Mouse (Mus musculus): Measurements from ENCODE around the gene Syne2. TPM values are rescaled to one million over a fixed set of nuclear protein-coding genes. Genes with fewer than 3 reads are reported as not detected.

Syne2 gene
- total RNA-seq, 1 experiment from 2014 or later, result 22.0 TPM

DNA sequence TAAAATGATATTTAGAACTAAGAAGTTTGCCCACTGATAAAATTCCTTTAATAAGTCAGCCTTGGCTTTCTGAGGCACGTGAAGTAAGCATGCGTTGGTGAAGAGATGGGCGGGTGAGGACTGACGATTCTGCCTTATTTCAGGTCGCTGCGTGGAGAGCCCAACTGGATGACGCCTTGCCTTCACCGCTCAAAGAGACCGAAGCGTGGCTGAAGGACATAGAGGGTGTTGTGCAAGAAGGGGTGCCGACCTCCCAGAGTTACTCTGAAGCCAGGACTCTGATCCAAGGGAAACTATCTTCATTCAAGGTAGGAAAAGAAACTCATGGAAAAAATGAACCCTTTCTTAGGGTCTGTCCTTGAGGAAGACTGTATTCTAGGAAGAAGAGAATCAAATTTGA, 86.1 kb downstream of the Syne2 start:
- ATAC-seq (replicated peaks; ENCODE audit: insufficient number of reproducible peaks, low FRiP score, low TSS enrichment, poor library complexity, severe bottlenecking), result no peak

GRCm38 (mm10) chr12:75905304-75905703, 87.4 kb downstream of the Syne2 start:
- no peak for ATAC-seq (replicated peaks; ENCODE audit: insufficient number of reproducible peaks, low FRiP score, low TSS enrichment, poor library complexity, severe bottlenecking)

DNA sequence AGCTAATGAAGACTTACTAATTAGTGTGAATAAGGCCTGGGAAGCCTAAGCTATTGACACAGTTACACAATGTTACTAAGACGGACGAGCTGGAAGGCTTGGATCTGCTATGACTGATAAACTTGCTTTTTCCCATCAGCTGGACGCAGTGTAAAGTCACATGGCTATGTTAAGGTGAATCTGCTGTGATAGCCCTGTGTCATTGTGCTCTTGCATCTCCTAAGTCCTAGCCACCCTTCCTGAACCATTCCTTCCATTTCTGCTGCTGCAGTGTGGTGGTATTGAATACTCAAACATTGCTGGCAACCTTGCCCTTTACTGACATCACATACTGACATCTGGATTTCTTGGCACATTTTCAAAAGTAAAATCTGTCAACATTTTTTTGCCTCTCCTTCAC, 90.5 kb downstream of the Syne2 start:
- ATAC-seq (replicated peaks; ENCODE audit: insufficient number of reproducible peaks, low FRiP score, low TSS enrichment, poor library complexity, severe bottlenecking), result no peak

- no peak for ATAC-seq (replicated peaks; ENCODE audit: insufficient number of reproducible peaks, low FRiP score, low TSS enrichment, poor library complexity, severe bottlenecking)
Measured at GRCm38 (mm10) chr12:75915694-75916093, 97.8 kb downstream of the Syne2 start.

DNA sequence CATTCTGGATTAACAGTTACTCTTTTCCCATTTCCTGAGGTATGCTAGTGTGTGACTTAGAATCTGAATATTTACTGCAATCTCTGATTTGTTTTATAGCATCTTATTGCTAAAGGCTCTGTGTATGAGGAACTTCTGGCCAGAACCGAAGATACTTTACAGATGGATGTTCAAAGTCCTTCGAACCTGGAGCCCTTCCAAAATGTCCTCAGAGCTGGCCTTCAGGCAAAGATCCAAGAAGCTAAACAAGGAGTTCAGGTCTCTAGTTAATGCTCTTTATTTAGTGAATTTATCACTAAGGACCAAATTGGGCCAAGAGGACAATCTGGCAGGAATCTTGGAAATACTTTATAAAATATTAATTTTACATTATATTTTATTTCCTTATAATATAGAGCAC, 100.5 kb downstream of the Syne2 start:
- no peak for ATAC-seq (replicated peaks; ENCODE audit: insufficient number of reproducible peaks, low FRiP score, low TSS enrichment, poor library complexity, severe bottlenecking)

- no peak for ATAC-seq (replicated peaks; ENCODE audit: insufficient number of reproducible peaks, low FRiP score, low TSS enrichment, poor library complexity, severe bottlenecking)
Measured at GRCm38 (mm10) chr12:75918914-75919313, 101.0 kb downstream of the Syne2 start.

DNA sequence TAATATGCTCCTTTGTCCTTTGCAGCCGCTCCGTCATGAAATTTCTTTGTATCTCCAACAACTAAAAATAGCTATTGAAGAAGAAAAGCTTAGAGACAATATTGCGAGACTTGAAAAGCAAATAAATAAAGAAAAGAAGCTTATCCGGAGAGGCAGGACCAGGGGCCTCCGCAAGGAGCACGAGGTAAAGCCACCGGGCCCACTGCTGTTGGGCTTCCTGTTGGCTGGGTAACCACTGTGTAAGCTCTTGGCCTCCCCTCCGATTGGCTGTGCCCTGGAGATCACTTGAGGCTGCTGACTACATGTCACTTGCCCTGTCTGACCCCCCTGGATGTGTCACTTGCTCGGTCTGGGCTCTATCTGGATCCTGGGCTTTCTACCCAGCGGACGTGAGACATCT, 105.0 kb downstream of the Syne2 start:
- ATAC-seq (replicated peaks; ENCODE audit: insufficient number of reproducible peaks, low FRiP score, low TSS enrichment, poor library complexity, severe bottlenecking), result no peak

DNA sequence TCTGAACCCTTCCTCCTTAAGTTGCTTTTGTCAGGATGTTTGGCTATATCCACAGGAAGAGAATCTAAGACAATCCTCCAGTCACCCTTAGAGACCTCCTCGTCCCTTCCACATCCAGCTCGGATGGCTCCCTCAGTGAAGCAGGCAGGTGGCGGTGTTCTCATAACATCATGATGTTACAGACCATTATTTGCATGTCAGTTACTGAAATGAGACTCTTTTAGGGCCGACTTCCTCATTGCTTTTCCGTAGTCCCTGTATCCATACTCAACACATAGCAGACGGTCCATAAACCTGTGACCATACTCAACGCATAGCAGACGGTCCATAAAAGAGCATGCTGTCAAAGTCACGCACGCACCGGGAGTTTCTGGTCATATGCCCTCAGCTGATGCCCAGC, 106.9 kb downstream of the Syne2 start:
- no peak for ATAC-seq (replicated peaks; ENCODE audit: insufficient number of reproducible peaks, low FRiP score, low TSS enrichment, poor library complexity, severe bottlenecking)

GRCm38 (mm10) chr12:75927596-75927995, 109.7 kb downstream of the Syne2 start:
- ATAC-seq (replicated peaks; ENCODE audit: insufficient number of reproducible peaks, low FRiP score, low TSS enrichment, poor library complexity, severe bottlenecking), result no peak

- no peak for ATAC-seq (replicated peaks; ENCODE audit: insufficient number of reproducible peaks, low FRiP score, low TSS enrichment, poor library complexity, severe bottlenecking)
Measured at GRCm38 (mm10) chr12:75933561-75933960, 115.6 kb downstream of the Syne2 start.

GRCm38 (mm10) chr12:75951328-75951727, 133.4 kb downstream of the Syne2 start:
- ATAC-seq (replicated peaks; ENCODE audit: insufficient number of reproducible peaks, low FRiP score, low TSS enrichment, poor library complexity, severe bottlenecking), result no peak

DNA sequence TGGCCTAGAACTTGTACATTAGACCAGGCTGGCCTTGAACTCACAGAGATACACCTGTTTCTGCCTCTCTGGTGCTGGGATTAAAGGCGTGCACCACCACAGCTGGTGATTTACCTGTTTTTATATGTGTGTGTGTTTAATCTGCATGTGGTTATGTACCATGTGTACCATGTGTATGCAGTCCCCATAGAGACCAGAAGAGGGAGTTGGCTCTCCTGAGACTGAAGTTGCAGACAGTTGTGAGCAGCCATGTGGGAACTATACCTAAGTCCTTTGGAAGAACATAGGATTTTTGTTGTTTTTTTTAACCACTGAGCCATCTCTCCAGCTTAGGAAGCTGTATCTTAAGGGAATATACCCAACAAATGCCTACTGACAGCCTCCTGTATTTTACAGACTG, 134.1 kb downstream of the Syne2 start:
- ATAC-seq (replicated peaks; ENCODE audit: insufficient number of reproducible peaks, low FRiP score, low TSS enrichment, poor library complexity, severe bottlenecking), result no peak

DNA sequence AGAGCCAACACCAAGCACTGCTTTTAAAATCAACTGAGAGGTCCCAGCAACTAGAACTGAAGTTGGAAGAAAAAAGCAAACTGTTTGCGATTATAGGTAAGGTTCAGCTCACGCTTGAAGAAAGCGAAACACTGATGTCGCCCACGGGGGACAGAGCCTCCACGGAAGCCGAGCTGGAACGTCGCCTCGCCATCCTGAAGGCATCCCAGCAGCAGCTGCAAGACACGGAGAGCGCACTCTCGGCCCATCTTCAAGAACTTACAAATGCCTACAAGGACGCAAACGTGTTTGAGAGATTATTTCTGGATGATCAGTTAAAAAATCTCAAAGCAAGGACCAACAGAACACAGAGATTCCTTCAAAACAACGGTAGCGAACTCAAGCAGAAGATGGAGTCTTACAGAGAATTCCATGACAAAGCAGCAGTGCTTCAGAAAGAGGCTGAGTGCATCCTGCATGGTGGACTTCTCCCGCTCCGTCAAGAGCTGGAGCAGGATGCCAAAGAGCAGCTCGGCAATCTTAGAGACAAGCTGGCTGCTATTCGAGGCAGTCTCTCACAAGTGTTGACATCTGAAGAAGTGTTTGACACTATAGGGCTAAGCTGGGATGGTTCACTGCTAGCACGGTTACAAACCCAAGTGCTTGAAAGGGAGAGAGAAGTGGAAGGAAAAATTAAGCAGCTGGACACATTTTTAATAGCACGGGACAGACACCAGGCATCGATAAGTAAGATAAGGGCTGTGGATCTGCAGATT, 148.7 kb downstream of the Syne2 start:
- no peak for ATAC-seq (replicated peaks; ENCODE audit: insufficient number of reproducible peaks, low FRiP score, low TSS enrichment, poor library complexity, severe bottlenecking)

GRCm38 (mm10) chr12:75979079-75979478, 161.1 kb downstream of the Syne2 start:
- ATAC-seq (replicated peaks; ENCODE audit: insufficient number of reproducible peaks, low FRiP score, low TSS enrichment, poor library complexity, severe bottlenecking), result no peak

- ATAC-seq (replicated peaks; ENCODE audit: insufficient number of reproducible peaks, low FRiP score, low TSS enrichment, poor library complexity, severe bottlenecking), result no peak
Measured at GRCm38 (mm10) chr12:75983336-75983735, 165.4 kb downstream of the Syne2 start.

GRCm38 (mm10) chr12:75992226-75992858, 174.4 kb downstream of the Syne2 start:
- no peak for ATAC-seq (replicated peaks; ENCODE audit: insufficient number of reproducible peaks, low FRiP score, low TSS enrichment, poor library complexity, severe bottlenecking)

GRCm38 (mm10) chr12:75992946-75993345, 175.0 kb downstream of the Syne2 start:
- ATAC-seq (replicated peaks; ENCODE audit: insufficient number of reproducible peaks, low FRiP score, low TSS enrichment, poor library complexity, severe bottlenecking), result no peak

DNA sequence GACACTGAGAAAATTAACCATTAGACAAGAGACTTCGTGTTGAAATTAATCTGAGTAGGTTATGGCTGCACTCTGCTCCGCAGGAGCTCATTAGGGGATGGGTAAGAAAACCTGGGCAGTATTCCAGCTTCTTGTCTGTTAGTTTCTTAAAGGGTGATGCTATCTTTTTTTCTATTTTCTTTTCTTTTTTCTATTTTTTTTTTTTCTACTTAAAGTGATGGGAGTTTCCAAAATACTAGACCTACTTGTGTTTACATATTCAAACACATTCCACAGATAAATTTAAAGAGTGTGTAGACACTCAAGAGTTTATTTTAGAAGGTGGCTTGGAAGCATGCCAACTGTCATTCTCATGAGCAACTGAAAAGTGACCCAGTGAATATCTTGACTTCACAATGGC, 177.2 kb downstream of the Syne2 start:
- ATAC-seq (replicated peaks; ENCODE audit: insufficient number of reproducible peaks, low FRiP score, low TSS enrichment, poor library complexity, severe bottlenecking), result no peak

DNA sequence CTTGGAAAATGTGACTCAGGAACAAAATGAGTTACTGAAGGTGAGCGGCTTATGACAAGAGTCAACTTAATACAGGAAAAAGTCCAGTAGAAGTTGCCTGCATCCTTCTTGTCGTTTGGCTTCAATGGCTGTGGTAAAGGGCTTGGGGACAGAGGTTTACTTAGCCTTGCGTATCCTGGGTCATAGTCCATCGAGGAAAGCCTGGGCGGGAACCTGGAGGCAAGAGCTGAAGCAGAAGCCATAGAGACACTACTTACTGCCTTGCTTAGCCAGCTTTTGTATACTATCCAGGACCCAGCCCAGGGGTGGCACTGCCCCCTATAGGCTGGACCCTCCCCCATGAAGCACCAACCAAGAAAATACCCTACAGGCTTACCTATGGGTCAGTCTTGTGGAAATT, 179.6 kb downstream of the Syne2 start:
- ATAC-seq (replicated peaks; ENCODE audit: insufficient number of reproducible peaks, low FRiP score, low TSS enrichment, poor library complexity, severe bottlenecking), result no peak

GRCm38 (mm10) chr12:75998416-75998815, 180.5 kb downstream of the Syne2 start:
- ATAC-seq (replicated peaks; ENCODE audit: insufficient number of reproducible peaks, low FRiP score, low TSS enrichment, poor library complexity, severe bottlenecking), result no peak

All from monocyte, adult 5-6 weeks (primary cell).